Mouse (Mus musculus) CH12.LX (cell line): ENCODE measurements around the gene Daam1. TPM values are rescaled to one million over a fixed set of nuclear protein-coding genes. Genes with fewer than 3 reads are reported as not detected.
A peak's percentile ranks its signal among the peaks of the same experiment; 100 is the strongest.

ENCODE experiments used
- DNase-seq: peaks from one replicate; pipeline ENCODE4 v3.0.0-alpha.2; 2013; ENCODE audit errors: extremely low read depth
- H3K27ac ChIP-seq: 2 replicates; pipeline ENCODE4 v1.5.1; 2012; ENCODE audit warnings: low read depth, mild to moderate bottlenecking, control low read depth, moderate library complexity; ENCODE audit not compliant: insufficient read depth
- H3K27me3 ChIP-seq: replicated peaks from 2 replicates; pipeline ENCODE3; 2012; ENCODE audit warnings: inconsistent platforms
- H3K36me3 ChIP-seq, 2 experiments: replicated peaks in 1 of 2; 2 replicates each; pipeline versions ENCODE3 to v1.6.1; 2012; ENCODE audit warnings: inconsistent platforms in 1 of 2, low read length in 1 of 2, mild to moderate bottlenecking in 1 of 2, mixed read lengths in 1 of 2, moderate library complexity in 1 of 2; ENCODE audit not compliant: control insufficient read depth in 1 of 2, insufficient read depth in 1 of 2
- H3K4me1 ChIP-seq, 2 experiments: 2 replicates each; pipeline ENCODE4 v1.6.1; 2012; ENCODE audit warnings: inconsistent platforms in 1 of 2, moderate library complexity in 1 of 2; ENCODE audit not compliant: insufficient read depth in 2 of 2, control insufficient read depth in 1 of 2
- H3K4me2 ChIP-seq: 2 replicates; pipeline ENCODE4 v1.6.1; 2012; ENCODE audit warnings: low read depth, mild to moderate bottlenecking, control low read depth; ENCODE audit not compliant: poor library complexity, insufficient read depth, severe bottlenecking
- H3K4me3 ChIP-seq, 3 experiments: fragments of 150-350 bp in 1 of 3; sonication (generic) in 1 of 3; replicated peaks in 1 of 3; 2 replicates each; pipeline versions ENCODE3 to v1.5.1; 2011 to 2012; ENCODE audit warnings: low read depth in 2 of 3, low read length in 2 of 3, mild to moderate bottlenecking in 2 of 3, moderate library complexity in 2 of 3, control low read depth in 1 of 3, improper control_type of control experiment in 1 of 3, inconsistent platforms in 1 of 3, mixed read lengths in 1 of 3; ENCODE audit not compliant: poor library complexity in 1 of 3
- H3K79me2 ChIP-seq: replicated peaks from 2 replicates; pipeline ENCODE4 v1.6.1; 2012; ENCODE audit warnings: mild to moderate bottlenecking, moderate library complexity; ENCODE audit not compliant: control insufficient read depth, poor library complexity, insufficient read depth, severe bottlenecking; ENCODE audit errors: extremely low read depth
- H3K9ac ChIP-seq: 2 replicates; pipeline ENCODE4 v1.6.1; 2012; ENCODE audit warnings: low read depth, mild to moderate bottlenecking, control low read depth, moderate library complexity; ENCODE audit not compliant: insufficient read depth
- H3K9me3 ChIP-seq: replicated peaks from 2 replicates; pipeline ENCODE3; 2012; ENCODE audit warnings: low read length, inconsistent platforms, mixed read lengths
- BHLHE40 ChIP-seq: IDR thresholded peaks from 2 replicates; pipeline ENCODE4 v1.6.1; 2011; ENCODE audit warnings: mild to moderate bottlenecking, low read depth, low read length, improper control_type of control experiment
- CHD1 ChIP-seq: IDR thresholded peaks from 2 replicates; pipeline ENCODE4 v1.6.1; 2012; ENCODE audit warnings: low read depth, low read length, improper control_type of control experiment, inconsistent platforms
- CHD2 ChIP-seq: IDR thresholded peaks from 2 replicates; pipeline ENCODE4 v1.6.1; 2011; ENCODE audit warnings: low read length, improper control_type of control experiment
- CTCF ChIP-seq, 2 experiments: IDR thresholded peaks in 1 of 2; conservative IDR thresholded peaks in 1 of 2; 2 replicates each; pipeline ENCODE4 v1.5.1; 2011 to 2012; ENCODE audit warnings: low read depth in 2 of 2, low read length in 2 of 2, improper control_type of control experiment in 1 of 2, inconsistent platforms in 1 of 2, mild to moderate bottlenecking in 1 of 2, moderate library complexity in 1 of 2
- ELF1 ChIP-seq: IDR thresholded peaks from 2 replicates; pipeline ENCODE4 v1.6.1; 2014; ENCODE audit warnings: low read depth, mild to moderate bottlenecking, inconsistent platforms, low read length, improper control_type of control experiment
- ETS1 ChIP-seq: conservative IDR thresholded peaks from 2 replicates; pipeline ENCODE4 v1.6.1; 2012; ENCODE audit warnings: low read depth, mild to moderate bottlenecking, inconsistent platforms, low read length, improper control_type of control experiment, moderate library complexity
- HCFC1 ChIP-seq: IDR thresholded peaks from 2 replicates; pipeline ENCODE4 v1.6.1; 2012; ENCODE audit warnings: low read depth, mild to moderate bottlenecking, inconsistent platforms, low read length, improper control_type of control experiment
- MEF2A ChIP-seq: IDR thresholded peaks from 2 replicates; pipeline ENCODE4 v1.6.1; 2014; ENCODE audit warnings: low read depth, mild to moderate bottlenecking, inconsistent platforms, low read length, improper control_type of control experiment, borderline replicate concordance
- MXI1 ChIP-seq: IDR thresholded peaks from 2 replicates; pipeline ENCODE4 v1.6.1; 2011; ENCODE audit warnings: mild to moderate bottlenecking, low read depth, low read length, improper control_type of control experiment
- NRF1 ChIP-seq: IDR thresholded peaks from 2 replicates; pipeline ENCODE4 v1.6.1; 2014; ENCODE audit warnings: low read depth, mild to moderate bottlenecking, inconsistent platforms, low read length, improper control_type of control experiment, moderate library complexity
- POLR2A ChIP-seq: IDR thresholded peaks from 2 replicates; pipeline ENCODE4 v1.6.1; 2011; ENCODE audit warnings: low read depth, mild to moderate bottlenecking, improper control_type of control experiment, low read length
- RCOR1 ChIP-seq: conservative IDR thresholded peaks from 2 replicates; pipeline ENCODE4 v1.6.1; 2012; ENCODE audit warnings: low read depth, mild to moderate bottlenecking, inconsistent platforms, low read length, improper control_type of control experiment
- TCF12 ChIP-seq: IDR thresholded peaks from 2 replicates; pipeline ENCODE4 v1.6.1; 2014; ENCODE audit warnings: low read depth, mild to moderate bottlenecking, inconsistent platforms, low read length, improper control_type of control experiment
- ZC3H11A ChIP-seq: IDR thresholded peaks from 2 replicates; pipeline ENCODE4 v1.6.1; 2012; ENCODE audit warnings: low read depth, mild to moderate bottlenecking, inconsistent platforms, low read length, improper control_type of control experiment
- ZMIZ1 ChIP-seq: IDR thresholded peaks from 2 replicates; pipeline ENCODE4 v1.6.1; 2012; ENCODE audit warnings: low read depth, mild to moderate bottlenecking, inconsistent platforms, low read length, improper control_type of control experiment
- ZNF384 ChIP-seq: IDR thresholded peaks from 2 replicates; pipeline ENCODE4 v1.6.1; 2012; ENCODE audit warnings: low read depth, low read length, improper control_type of control experiment, inconsistent platforms
- dilution Hi-C: fragments of 300-500 bp; cut with MboI; formaldehyde crosslinking; loops from 2 replicates; pipeline ENCODE4 v1.14.3; 2020; ENCODE audit warnings: low sequenced_read_pairs; ENCODE audit not compliant: extremely low pct_unique_long_range_greater_than_20kb, extremely low pct_ligation_motif_present
- in situ Hi-C: fragments of 300-500 bp; cut with MboI; formaldehyde crosslinking; loops from 3 replicates; pipeline ENCODE4 v1.14.3; 2019; ENCODE audit warnings: low sequenced_read_pairs, low pct_ligation_motif_present, low pct_unique_long_range_greater_than_20kb, mixed read lengths
- polyA plus RNA-seq: library from polyadenylated mRNA; unstranded; fragments of >175 nt; gene quantifications from 2 replicates; pipeline ENCODE4 v1.2.1, GENCODE M21; 2012; ENCODE audit warnings: low read depth; ENCODE audit not compliant: insufficient read length
- total RNA-seq, 2 experiments: library from RNA; depleted of rRNA; stranded (reverse); fragments of 300-350 nt in 1 of 2; fragments of >200 nt in 1 of 2; gene quantifications; 2 replicates each; pipeline ENCODE4 v1.2.3; 2012 to 2014

The Daam1 gene
- total and polyA plus RNA-seq, 3 experiments, result 10.7 to 27.9 (median 23.6) TPM

DNA sequence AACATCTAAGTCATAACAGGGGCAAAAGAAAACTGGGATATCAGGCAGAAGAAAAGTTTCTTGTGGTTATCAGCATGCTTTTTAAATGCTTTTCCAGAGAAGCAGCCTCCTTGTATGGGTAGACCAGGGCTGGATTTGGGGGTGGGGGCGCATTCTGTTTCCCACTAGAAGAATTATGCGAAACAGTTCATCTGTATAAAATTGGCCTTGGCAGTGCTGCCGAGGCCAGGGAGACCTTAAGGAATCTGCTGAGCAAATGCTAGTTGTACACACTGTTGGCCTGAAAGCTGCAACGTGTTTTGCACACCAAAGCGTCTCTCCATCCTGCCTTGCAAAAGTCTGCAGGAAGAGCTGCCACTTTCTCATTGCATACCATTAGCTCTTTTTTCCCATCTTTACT, 126.6 kb downstream of the Daam1 start:
- peaks cover 1 to 92% of the 10 kb centered on the region in 2 experiments for H3K36me3 ChIP-seq
- H3K79me2 ChIP-seq, result no peaks in the 10 kb centered on the region
- H3K4me2 ChIP-seq, result no peak overlapping the region
- TF ChIP-seq NRF1, result no peak
- no peak for TF ChIP-seq MEF2A
- no peaks in the 10 kb centered on the region for H3K27me3 ChIP-seq
- no peak overlapping the region for H3K9ac ChIP-seq
- dilution Hi-C loops, result no loop called here
- no peak overlapping the region for H3K27ac ChIP-seq
- in situ Hi-C loops, result no loop called here
- no peak for DNase-seq
- H3K9me3 ChIP-seq, result no peaks in the 10 kb centered on the region
- peaks cover 0 to 3% of the 10 kb centered on the region in 2 experiments; a peak in 2 of 4 replicates for H3K4me1 ChIP-seq
- no peak overlapping the region for H3K4me3 ChIP-seq

DNA sequence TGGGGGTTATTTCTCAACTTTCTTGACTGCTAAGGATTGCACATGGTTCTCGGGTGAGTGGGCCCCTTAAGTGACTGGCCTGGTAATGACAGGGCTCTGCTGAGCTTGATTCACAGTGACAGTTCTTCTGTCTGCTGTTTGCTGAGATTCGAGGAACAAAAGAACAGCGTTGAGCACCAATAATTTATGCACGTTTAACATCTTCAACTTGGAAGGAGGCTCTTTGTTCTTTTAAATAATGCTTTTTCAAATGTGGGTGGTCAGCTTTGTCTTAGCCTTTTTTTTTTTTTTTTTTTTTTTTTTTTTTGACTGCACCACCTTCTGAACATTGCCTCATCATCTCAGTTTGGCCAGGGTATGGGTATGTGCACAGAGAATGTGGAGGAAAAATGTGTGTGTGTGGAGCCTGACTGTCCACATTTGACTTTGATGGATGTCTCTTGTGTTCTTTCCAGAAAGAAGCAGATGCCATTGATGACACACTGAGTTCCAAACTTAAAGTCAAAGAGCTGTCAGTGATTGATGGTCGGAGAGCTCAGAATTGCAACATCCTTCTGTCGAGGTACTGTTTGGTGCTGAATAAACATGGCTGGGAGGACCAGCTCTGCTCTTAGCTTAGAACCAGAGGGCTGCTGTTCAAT, 128.6 kb downstream of the Daam1 start:
- H3K9me3 ChIP-seq, result no peaks in the 10 kb centered on the region
- H3K4me3 ChIP-seq, result no peak overlapping the region
- TF ChIP-seq ELF1, result no peak
- TF ChIP-seq ZC3H11A, result no peak
- no peak for TF ChIP-seq RCOR1
- TF ChIP-seq CHD1, result no peak
- TF ChIP-seq ZNF384, result 0 out of 2 replicates have a peak, but pooled peaks have one; percentile 8
- in situ Hi-C loops, result no loop called here
- peaks cover 0 to 77% of the 10 kb centered on the region in 2 experiments for H3K36me3 ChIP-seq
- H3K27me3 ChIP-seq, result no peaks in the 10 kb centered on the region
- H3K9ac ChIP-seq, result no peak overlapping the region
- no peak overlapping the region for H3K27ac ChIP-seq
- dilution Hi-C loops, result no loop called here
- H3K79me2 ChIP-seq, result no peaks in the 10 kb centered on the region
- no peak for DNase-seq
- H3K4me2 ChIP-seq, result no peak overlapping the region
- H3K4me1 ChIP-seq, result peaks cover 0 to 3% of the 10 kb centered on the region in 2 experiments; a peak in 2 of 4 replicates

DNA sequence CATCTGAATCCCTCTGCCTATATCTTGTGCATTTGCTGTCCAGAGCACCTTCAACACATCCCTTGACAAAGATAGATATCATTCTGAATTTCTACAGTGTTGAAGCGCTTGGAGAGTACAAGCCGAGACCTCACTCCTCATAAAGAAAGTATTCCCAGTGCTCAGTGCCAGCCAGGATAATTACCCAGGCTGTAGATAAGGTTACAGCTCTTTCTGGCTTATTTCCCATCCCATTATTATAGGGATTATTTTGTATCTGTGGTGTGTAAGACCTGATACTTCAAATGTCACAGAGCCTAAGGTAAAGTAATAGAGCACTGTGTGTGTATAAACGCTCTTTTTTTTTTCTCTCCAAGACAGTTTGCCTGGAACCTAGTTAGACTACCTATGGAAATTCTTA, 130.8 kb downstream of the Daam1 start:
- DNase-seq, result no peak
- no peak overlapping the region for H3K9ac ChIP-seq
- in situ Hi-C loops (no loop called here), dilution Hi-C loops (no loop called here)
- peaks cover 0 to 3% of the 10 kb centered on the region in 2 experiments; a peak in 2 of 4 replicates for H3K4me1 ChIP-seq
- H3K27me3 ChIP-seq, result no peaks in the 10 kb centered on the region
- H3K4me3 ChIP-seq, result no peak overlapping the region
- H3K9me3 ChIP-seq, result no peaks in the 10 kb centered on the region
- no peaks in the 10 kb centered on the region for H3K79me2 ChIP-seq
- H3K4me2 ChIP-seq, result no peak overlapping the region
- H3K27ac ChIP-seq, result no peak overlapping the region
- peaks cover 0 to 56% of the 10 kb centered on the region in 2 experiments for H3K36me3 ChIP-seq
- TF ChIP-seq ZMIZ1 (no peak), CHD2 (no peak), BHLHE40 (no peak), HCFC1 (no peak), ETS1 (no peak), MXI1 (no peak), POLR2A (no peak), ZNF384 (no peak), NRF1 (no peak), TCF12 (no peak), RCOR1 (no peak), CTCF (conservative IDR thresholded peaks at IDR 0.05 in 1 of 2, IDR thresholded peaks at IDR 0.05 in 1 of 2; ENCODE audit: low read depth in 2 of 2, low read length in 2 of 2) (no peak)
